Mouse (Mus musculus) spleen, adult 2 months (tissue): Measurements from ENCODE around the gene Olfr477.

Experiments used
- CTCF ChIP-seq: fragments of 200-500 bp; IDR thresholded peaks from 2 replicates; pipeline ENCODE4 v1.5.1; 2011; ENCODE audit warnings: mild to moderate bottlenecking, inconsistent platforms; ENCODE audit not compliant: insufficient read depth, insufficient read length, insufficient replicate concordance; ENCODE audit errors: extremely low read depth
- POLR2A ChIP-seq: fragments of 200-500 bp; IDR thresholded peaks from 2 replicates; pipeline ENCODE4 v1.6.1; 2011; ENCODE audit warnings: low read depth, low read length, inconsistent platforms

DNA sequence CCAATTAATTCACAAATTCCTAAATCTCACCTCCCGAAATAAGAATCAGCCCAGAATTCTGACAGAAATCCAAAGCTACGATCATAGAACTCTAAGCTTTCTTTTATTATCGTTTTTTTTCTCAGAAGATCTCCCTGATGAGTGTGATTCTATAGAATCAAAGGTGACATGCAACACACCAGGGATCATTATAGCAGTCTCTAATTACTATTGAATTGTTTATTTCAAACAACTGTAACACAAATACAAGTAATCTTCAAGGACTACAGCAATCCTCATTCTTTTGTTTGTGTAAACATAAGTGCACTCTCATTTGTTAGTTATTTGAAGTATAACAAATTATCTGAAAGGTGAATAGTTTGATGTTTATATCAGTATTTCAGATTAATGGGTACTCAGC is 47.4 kb downstream of the Olfr477 start, which contains the start of gene Olfr478:
- TF ChIP-seq POLR2A (no peak), CTCF (no peak)
